Mouse (Mus musculus): Measurements from ENCODE around the gene Tmc6. TPM values are rescaled to one million over a fixed set of nuclear protein-coding genes. Genes with fewer than 3 reads are reported as not detected.

Tmc6 gene
- total RNA-seq, 2 experiments from 2014 or later, result 11.2 to 18.4 TPM

- no peak for DNase-seq
- intact Hi-C loops (cut with DNase I), result no loop called here
These were observed 17.7 kb downstream of the Tmc6 start for GRCm38 (mm10) chr11:117764319-117764718.

GRCm38 (mm10) chr11:117762246-117762645 lies 19.8 kb downstream of the Tmc6 start:
- intact Hi-C loops (cut with DNase I), result no loop called here
- DNase-seq, result no peak

GRCm38 (mm10) chr11:117761801-117762200 lies 20.2 kb downstream of the Tmc6 start:
- intact Hi-C loops (cut with DNase I), result no loop called here
- DNase-seq, result no peak

GRCm38 (mm10) chr11:117760374-117761119 lies 21.5 kb downstream of the Tmc6 start:
- intact Hi-C loops (cut with DNase I), result no loop called here
- DNase-seq, result no peak

- no peak for DNase-seq
- intact Hi-C loops (cut with DNase I), result no loop called here
These were observed 22.7 kb downstream of the Tmc6 start for GRCm38 (mm10) chr11:117759267-117759666.

- intact Hi-C loops (cut with DNase I), result no loop called here
- no peak for DNase-seq
These were observed 26.1 kb downstream of the Tmc6 start for GRCm38 (mm10) chr11:117755891-117756290.

GRCm38 (mm10) chr11:117751544-117751943 lies 30.5 kb downstream of the Tmc6 start:
- intact Hi-C loops (cut with DNase I), result no loop called here
- no peak for DNase-seq

GRCm38 (mm10) chr11:117749414-117749813 lies 32.6 kb downstream of the Tmc6 start:
- DNase-seq, result no peak
- intact Hi-C loops (cut with DNase I), result no loop called here

GRCm38 (mm10) chr11:117748628-117749027 lies 33.4 kb downstream of the Tmc6 start:
- intact Hi-C loops (cut with DNase I), result no loop called here
- DNase-seq, result no peak

- DNase-seq, result no peak
- intact Hi-C loops (cut with DNase I), result no loop called here
These were observed 38.5 kb downstream of the Tmc6 start for GRCm38 (mm10) chr11:117743454-117744030.

GRCm38 (mm10) chr11:117742715-117743114 lies 39.3 kb downstream of the Tmc6 start:
- intact Hi-C loops (cut with DNase I), result no loop called here

GRCm38 (mm10) chr11:117742243-117742642 lies 39.8 kb downstream of the Tmc6 start:
- intact Hi-C loops (cut with DNase I), result no loop called here

More at GRCm38 (mm10) chr11:117742715-117743114, 39.3 kb downstream of the Tmc6 start:
- no peak for DNase-seq

GRCm38 (mm10) chr11:117741128-117741527 lies 40.9 kb downstream of the Tmc6 start:
- DNase-seq, result no peak
- intact Hi-C loops (cut with DNase I), result no loop called here

More at GRCm38 (mm10) chr11:117742243-117742642, 39.8 kb downstream of the Tmc6 start:
- DNase-seq, result no peak

- no peak for DNase-seq
- intact Hi-C loops (cut with DNase I), result no loop called here
These were observed 43.9 kb downstream of the Tmc6 start for GRCm38 (mm10) chr11:117738123-117738522.

GRCm38 (mm10) chr11:117736037-117736689 lies 45.8 kb downstream of the Tmc6 start:
- intact Hi-C loops (cut with DNase I), result no loop called here

GRCm38 (mm10) chr11:117731470-117731869 lies 50.5 kb downstream of the Tmc6 start:
- DNase-seq, result no peak
- intact Hi-C loops (cut with DNase I), result no loop called here

More at GRCm38 (mm10) chr11:117736037-117736689, 45.8 kb downstream of the Tmc6 start:
- no peak for DNase-seq

GRCm38 (mm10) chr11:117730490-117730838 lies 51.5 kb downstream of the Tmc6 start:
- DNase-seq, result peak in 1 of 2 experiments; percentile 24
- intact Hi-C loops (cut with DNase I), result no loop called here

- intact Hi-C loops (cut with DNase I), result no loop called here
- no peak for DNase-seq
These were observed 52.1 kb downstream of the Tmc6 start for GRCm38 (mm10) chr11:117729798-117730489.

GRCm38 (mm10) chr11:117729341-117729740 lies 52.7 kb downstream of the Tmc6 start:
- DNase-seq, result peak in 1 of 2 experiments; percentile 16
- intact Hi-C loops (cut with DNase I), result no loop called here

GRCm38 (mm10) chr11:117728841-117729240 lies 53.2 kb downstream of the Tmc6 start:
- DNase-seq, result peak; percentile 44 to 49
- intact Hi-C loops (cut with DNase I), result no loop called here

GRCm38 (mm10) chr11:117728245-117728644 lies 53.8 kb downstream of the Tmc6 start:
- intact Hi-C loops (cut with DNase I), result no loop called here
- DNase-seq, result no peak
